ENCODE assay signal across 9 mouse cellular contexts in the genomic region with DNA sequence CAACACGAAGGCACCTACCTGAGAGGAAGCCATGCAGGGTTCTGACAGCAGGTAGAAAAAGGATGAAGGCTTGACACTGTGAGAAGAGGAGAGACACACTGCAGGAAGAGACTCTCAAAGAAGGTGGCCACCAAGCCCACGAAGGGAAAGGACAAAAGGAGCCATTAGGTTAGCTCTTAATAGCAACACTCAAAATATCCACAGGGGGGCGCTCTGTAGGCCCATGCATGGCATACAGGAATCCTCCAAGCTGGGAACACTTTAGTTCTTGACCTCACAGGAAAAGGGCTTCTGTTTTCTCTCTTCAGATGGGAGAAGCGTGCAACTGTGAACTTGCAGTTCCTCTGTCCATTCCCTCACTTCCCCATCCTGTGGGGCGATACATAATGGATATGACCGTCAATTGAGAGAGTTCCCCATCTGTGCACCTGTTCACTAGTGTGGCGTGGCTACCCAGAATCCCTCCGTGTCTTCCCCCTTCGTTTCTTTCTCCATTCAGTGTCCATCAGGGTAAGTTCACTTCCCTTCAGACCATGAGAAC.
A peak's percentile ranks its signal among the peaks of the same experiment; 100 is the strongest.
DNase-seq lines count a peak whose midpoint lies in the region; ATAC-seq and TF ChIP-seq lines count a peak whose summit lies in the region.
"Had no signal": no experiment of that assay in that cellular context is flagged by ENCODE, and none has a peak within 500 bp of the region (broad histone marks: within the 10 kb centered on the region; RNA-seq: fewer than 3 reads in every experiment).

No protein-coding gene starts in this region.

- no peak for TF ChIP-seq EP300 in liver, postnatal 0 days (IDR thresholded peaks at IDR 0.05; ENCODE audit: low read depth)

- H3K4me2 ChIP-seq in liver, postnatal 0 days (ENCODE audit: low read depth, low read length), result no peak overlapping the region
- H3K4me2 ChIP-seq in liver, embryonic 11.5 days, result no peak overlapping the region

- H3K36me3 ChIP-seq in liver, postnatal 0 days (replicated peaks; ENCODE audit: insufficient read depth, low read length), result no peaks in the 10 kb centered on the region
- no peaks in the 10 kb centered on the region for H3K36me3 ChIP-seq in liver, embryonic 11.5 days (ENCODE audit: control insufficient read depth, insufficient read depth, low read length)

- intact Hi-C loops in gastrocnemius, postnatal 14 days (cut with DNase I; ENCODE audit: low total_unique reads), result no loop called here

- WGBS in liver, postnatal 0 days (ENCODE audit: insufficient replicate concordance), result 51% methylated on average over 9 of the region's 9 CpGs
- 60% methylated on average over 9 of the region's 9 CpGs for WGBS in liver, embryonic 11.5 days

- H3K4me3 ChIP-seq in liver, postnatal 0 days (ENCODE audit: low read depth, low read length), result no peak overlapping the region
- H3K4me3 ChIP-seq in liver, embryonic 11.5 days (ENCODE audit: low read depth, low read length), result no peak overlapping the region

- peak; percentile 57 for TF ChIP-seq CTCF in liver, postnatal 0 days (IDR thresholded peaks at IDR 0.05; ENCODE audit: low read depth)

- ATAC-seq in liver, postnatal 0 days, result peak; percentile 25; the same call in 1 of the 2 replicates
- ATAC-seq in liver, embryonic 11.5 days (replicated peaks; ENCODE audit: low FRiP score), result no peak

- H3K9ac ChIP-seq in liver, postnatal 0 days (replicated peaks), result no peak overlapping the region
- no peak overlapping the region for H3K9ac ChIP-seq in liver, embryonic 11.5 days (ENCODE audit: low read depth, low read length)

- H3K27ac ChIP-seq in liver, postnatal 0 days (ENCODE audit: low read depth), result no peak overlapping the region
- no peak overlapping the region for H3K27ac ChIP-seq in liver, embryonic 11.5 days (ENCODE audit: low read depth, low read length)
- H3K27ac ChIP-seq: macrophage had no signal

- no peaks in the 10 kb centered on the region for H3K27me3 ChIP-seq in liver, postnatal 0 days (ENCODE audit: insufficient read depth, low read length)
- H3K27me3 ChIP-seq in liver, embryonic 11.5 days (replicated peaks; ENCODE audit: control insufficient read depth, insufficient read depth, low read length), result no peaks in the 10 kb centered on the region

- no peaks in the 10 kb centered on the region for H3K9me3 ChIP-seq in liver, postnatal 0 days (ENCODE audit: low read length)
- no peaks in the 10 kb centered on the region for H3K9me3 ChIP-seq in liver, embryonic 11.5 days (ENCODE audit: control insufficient read depth, low read length)

- H3K4me1 ChIP-seq in liver, postnatal 0 days (ENCODE audit: insufficient read depth), result no peaks in the 10 kb centered on the region
- H3K4me1 ChIP-seq in liver, embryonic 11.5 days (replicated peaks; ENCODE audit: control insufficient read depth, insufficient read depth, low read length), result no peaks in the 10 kb centered on the region

- peak; percentile 28 for DNase-seq in gastrocnemius, adult 18-20 months (ENCODE audit: low spot score)
- DNase-seq in gastrocnemius, postnatal 14 days, result no peak
- DNase-seq in liver, postnatal 0 days, result peak; percentile 33
- no peak for DNase-seq in liver, embryonic 11.5 days (ENCODE audit: low spot score)
- DNase-seq in heart, postnatal 4 days, result peak; percentile 18
- DNase-seq in testis, postnatal 14 days (ENCODE audit: low spot score), result peak; percentile 37
- no peak for DNase-seq in cerebellum, adult 8-10 months
- DNase-seq in T-cell, adult 2 months (ENCODE audit: low spot score), result no peak

Comparison
In these comparisons a context has a peak if more than half of its experiments do, and no peak if none do; other contexts are left out.
1. DNase-seq: peak in gastrocnemius, adult 18-20 months (single experiment), liver, postnatal 0 days (single experiment), heart, postnatal 4 days (single experiment) and testis, postnatal 14 days (single experiment); none in gastrocnemius, postnatal 14 days (single experiment), liver, embryonic 11.5 days (single experiment), cerebellum, adult 8-10 months (single experiment) and T-cell, adult 2 months (single experiment).